Mouse (Mus musculus) embryonic fibroblast, embryonic 13.5 days (primary cell): ENCODE results near the gene Srgap2. TPM values are rescaled to one million over a fixed set of nuclear protein-coding genes. Genes with fewer than 3 reads are reported as not detected.

ENCODE experiments used
- H3K27ac ChIP-seq: 2 replicates; pipeline ENCODE4 v1.5.1; 2012; ENCODE audit warnings: low read length, control low read depth, inconsistent platforms; ENCODE audit not compliant: insufficient read depth
- H3K4me1 ChIP-seq: 2 replicates; pipeline ENCODE4 v1.6.1; 2011; ENCODE audit warnings: low read length; ENCODE audit not compliant: control insufficient read depth, insufficient read depth
- H3K4me3 ChIP-seq: 2 replicates; pipeline ENCODE4 v1.5.1; 2011; ENCODE audit warnings: mild to moderate bottlenecking, control low read depth, low read length; ENCODE audit not compliant: insufficient read depth
- CTCF ChIP-seq: IDR thresholded peaks from 2 replicates; pipeline ENCODE4 v1.5.1; 2011; ENCODE audit warnings: mild to moderate bottlenecking, control low read depth, low read length, moderate library complexity, borderline replicate concordance; ENCODE audit not compliant: insufficient read depth
- POLR2A ChIP-seq: IDR thresholded peaks from 2 replicates; pipeline ENCODE4 v1.6.1; 2011; ENCODE audit warnings: low read depth, mild to moderate bottlenecking, control low read depth, low read length, moderate library complexity
- polyA plus RNA-seq: library from polyadenylated mRNA; stranded (reverse); fragments of >200 nt; gene quantifications from 2 replicates; pipeline ENCODE4 v1.2.4, GENCODE M21; 2011; ENCODE audit warnings: low read depth; ENCODE audit not compliant: missing spikeins, insufficient read length

Gene Srgap2
- polyA plus RNA-seq, 1 experiment: 66.6 TPM

DNA sequence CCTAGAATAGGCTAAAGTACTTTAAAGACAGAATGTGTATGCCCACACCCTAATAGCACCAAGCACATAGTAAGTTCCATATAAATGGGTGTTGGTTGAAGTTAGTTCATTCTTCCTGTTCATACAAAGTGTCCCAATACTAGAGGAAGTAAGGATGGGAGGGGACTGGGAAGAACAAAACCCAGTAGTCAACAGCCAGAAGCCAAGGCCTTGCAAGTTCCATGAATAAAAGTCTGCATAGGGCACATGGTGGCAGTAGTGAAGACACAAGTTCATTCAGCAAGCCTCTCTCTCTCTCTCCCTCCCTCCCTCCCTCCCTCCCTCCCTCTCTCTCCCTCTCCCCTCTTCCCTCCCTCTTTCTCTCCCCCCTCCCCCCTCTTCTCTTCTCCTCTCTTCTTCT lies 16.0 kb downstream of the Srgap2 start:
- TF ChIP-seq CTCF: no peak
- TF ChIP-seq POLR2A: no peak
- Histone ChIP-seq H3K27ac (peak overlapping the region; percentile 86), H3K4me3 (no peak overlapping the region), H3K4me1 (peaks cover 14% of the 10 kb centered on the region)

DNA sequence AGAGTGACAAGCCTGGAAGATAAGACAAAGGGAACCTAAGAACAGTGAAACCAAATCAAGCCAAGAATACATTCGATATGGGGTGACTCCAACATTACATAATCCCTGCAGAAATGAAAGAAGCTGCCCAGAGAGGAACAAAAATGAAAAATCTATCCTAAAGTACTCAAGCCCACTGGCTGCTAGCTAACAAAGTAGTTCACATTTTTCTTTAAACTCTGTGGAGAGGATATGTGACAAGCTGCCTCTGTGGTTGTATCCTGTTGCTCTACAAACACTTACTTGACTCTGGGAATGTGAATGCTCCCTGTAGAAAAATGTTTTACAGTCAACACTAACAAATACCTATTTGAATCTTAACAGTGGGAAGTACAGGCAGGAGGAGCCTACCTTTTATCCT lies 25.5 kb downstream of the Srgap2 start:
- peaks cover 12% of the 10 kb centered on the region for H3K4me1 ChIP-seq
- H3K27ac ChIP-seq: peak overlapping the region; percentile 0; the same call in 1 of the 2 replicates
- no peak overlapping the region for H3K4me3 ChIP-seq
- no peak for TF ChIP-seq CTCF
- no peak for TF ChIP-seq POLR2A

DNA sequence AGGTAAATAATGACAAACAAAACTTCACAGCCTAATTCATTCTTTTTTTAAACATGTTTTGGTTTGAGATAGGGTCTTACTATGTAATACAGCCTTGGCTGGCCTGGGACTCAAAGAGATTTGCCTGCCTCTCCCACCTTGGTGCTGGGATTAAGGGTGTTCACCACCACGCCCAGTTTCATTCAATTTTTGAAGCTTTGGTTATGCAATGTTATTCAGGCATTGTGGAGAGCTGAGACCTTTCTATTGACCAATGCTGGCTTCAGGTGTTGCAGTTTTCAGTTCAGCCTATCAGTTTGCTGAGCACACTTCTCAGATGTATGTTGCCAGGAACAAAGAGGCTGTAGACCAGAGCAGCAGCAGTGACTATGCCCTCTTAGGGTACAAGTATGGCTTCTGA lies 28.9 kb downstream of the Srgap2 start:
- H3K4me3 ChIP-seq: no peak overlapping the region
- peaks cover 11% of the 10 kb centered on the region for H3K4me1 ChIP-seq
- TF ChIP-seq POLR2A (no peak), CTCF (no peak)
- H3K27ac ChIP-seq: no peak overlapping the region

DNA sequence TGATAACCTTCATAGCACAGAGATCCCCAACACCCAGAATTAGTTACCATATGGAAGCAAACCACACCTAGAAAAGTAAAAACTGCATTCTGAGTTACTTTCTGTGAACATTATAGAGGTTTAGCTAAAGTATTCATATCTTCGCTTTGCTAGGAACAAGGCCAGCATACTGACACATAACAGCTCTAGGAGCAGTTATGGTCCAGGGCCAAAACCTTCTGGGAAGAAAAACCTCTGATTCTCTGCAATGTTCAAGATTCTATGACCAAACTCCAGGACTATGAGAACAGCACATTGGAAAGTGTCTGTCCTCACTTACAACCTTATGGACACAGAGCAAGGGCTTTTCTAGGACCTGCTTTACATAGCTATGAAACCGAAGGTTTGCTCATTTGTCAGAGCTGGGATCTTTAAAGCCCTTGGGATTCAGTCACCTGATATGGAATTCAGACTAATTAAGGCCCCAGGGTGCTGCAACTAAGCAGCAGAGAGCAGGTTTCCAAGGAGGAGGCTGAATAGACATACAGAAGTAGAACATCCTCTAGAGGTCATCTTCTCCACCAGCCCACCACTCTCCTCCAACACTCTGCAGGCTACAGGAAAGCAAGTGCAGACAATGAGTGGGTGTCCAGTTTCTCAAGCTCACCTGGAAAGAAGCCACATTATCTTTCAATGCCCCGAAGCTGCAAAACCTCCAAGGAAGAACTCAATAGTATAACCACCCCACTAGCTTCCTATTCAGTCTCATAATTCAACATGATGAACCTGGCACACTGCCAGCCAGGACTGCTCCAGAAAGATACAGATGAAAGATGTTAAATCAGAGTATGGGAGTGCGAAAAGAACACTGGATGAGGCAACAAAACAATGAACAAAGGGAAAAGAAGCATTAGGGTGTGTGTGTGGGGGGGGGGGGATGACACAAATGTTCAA lies 32.9 kb downstream of the Srgap2 start:
- TF ChIP-seq POLR2A (no peak), CTCF (no peak)
- H3K4me1 ChIP-seq: peaks cover 9% of the 10 kb centered on the region
- H3K27ac ChIP-seq: peak overlapping the region; percentile 47
- no peak overlapping the region for H3K4me3 ChIP-seq

DNA sequence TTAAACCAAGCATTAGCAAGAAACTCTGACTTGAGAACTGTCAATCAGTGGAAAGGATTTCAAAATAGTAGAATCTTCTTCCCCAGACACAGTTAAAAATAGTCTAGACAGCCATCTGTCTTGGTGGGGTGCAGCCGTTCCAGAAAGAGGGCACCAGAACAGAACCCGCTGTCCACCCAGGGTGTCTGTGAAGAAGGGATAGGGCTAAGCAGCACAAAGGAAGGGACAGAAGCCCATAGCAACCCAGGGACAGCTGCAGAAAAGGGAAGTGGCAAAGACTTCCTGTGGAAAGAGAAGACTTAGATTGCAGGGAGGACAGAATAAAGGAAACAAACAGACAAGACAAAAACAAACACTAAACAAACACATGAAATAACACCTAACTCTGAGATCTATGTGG lies 34.8 kb downstream of the Srgap2 start:
- Histone ChIP-seq H3K4me3 (no peak overlapping the region), H3K4me1 (peaks cover 9% of the 10 kb centered on the region), H3K27ac (no peak overlapping the region)
- no peak for TF ChIP-seq CTCF
- TF ChIP-seq POLR2A: no peak

DNA sequence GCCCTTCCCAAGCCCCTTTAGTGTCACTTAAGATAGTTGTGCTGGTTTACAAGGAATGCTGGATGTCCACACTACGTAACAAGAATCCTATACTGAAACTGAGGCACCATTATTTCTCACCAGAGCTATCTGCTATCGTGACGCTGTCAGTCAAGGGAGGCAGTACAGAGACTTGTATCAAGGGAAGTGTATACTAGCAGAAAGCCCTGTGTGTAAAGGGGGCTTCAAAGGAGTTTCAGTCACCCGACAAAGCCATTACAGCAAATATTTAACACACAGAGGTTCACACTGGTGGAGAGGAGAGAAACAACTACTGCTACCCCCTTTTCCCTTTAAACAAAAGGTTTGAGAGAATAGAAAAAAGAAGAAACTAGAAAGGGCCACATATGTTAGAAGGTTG lies 35.6 kb downstream of the Srgap2 start:
- no peak for TF ChIP-seq CTCF
- TF ChIP-seq POLR2A: no peak
- Histone ChIP-seq H3K4me1 (peaks cover 9% of the 10 kb centered on the region), H3K4me3 (no peak overlapping the region), H3K27ac (no peak overlapping the region)

DNA sequence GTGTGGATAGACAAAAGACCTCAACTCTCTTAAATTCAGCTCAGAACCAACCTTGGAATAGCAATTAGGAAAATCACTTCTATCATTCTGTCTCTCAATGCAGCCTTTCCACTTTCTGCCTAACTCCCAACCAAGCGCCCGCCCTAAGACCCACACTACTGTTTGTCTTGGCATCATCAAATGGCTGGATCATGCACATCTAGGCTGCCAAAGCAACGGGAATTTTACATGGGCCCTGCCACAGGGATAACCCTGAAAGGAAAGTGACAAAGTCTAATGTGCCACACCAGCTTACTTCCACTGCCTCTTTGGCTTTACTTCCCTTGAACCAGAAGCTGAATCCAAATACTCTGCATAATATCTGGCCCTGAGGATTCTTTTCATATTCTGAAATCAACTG lies 37.8 kb downstream of the Srgap2 start:
- TF ChIP-seq CTCF (no peak), POLR2A (no peak)
- no peak overlapping the region for H3K4me3 ChIP-seq
- H3K4me1 ChIP-seq: peaks cover 7% of the 10 kb centered on the region
- no peak overlapping the region for H3K27ac ChIP-seq

DNA sequence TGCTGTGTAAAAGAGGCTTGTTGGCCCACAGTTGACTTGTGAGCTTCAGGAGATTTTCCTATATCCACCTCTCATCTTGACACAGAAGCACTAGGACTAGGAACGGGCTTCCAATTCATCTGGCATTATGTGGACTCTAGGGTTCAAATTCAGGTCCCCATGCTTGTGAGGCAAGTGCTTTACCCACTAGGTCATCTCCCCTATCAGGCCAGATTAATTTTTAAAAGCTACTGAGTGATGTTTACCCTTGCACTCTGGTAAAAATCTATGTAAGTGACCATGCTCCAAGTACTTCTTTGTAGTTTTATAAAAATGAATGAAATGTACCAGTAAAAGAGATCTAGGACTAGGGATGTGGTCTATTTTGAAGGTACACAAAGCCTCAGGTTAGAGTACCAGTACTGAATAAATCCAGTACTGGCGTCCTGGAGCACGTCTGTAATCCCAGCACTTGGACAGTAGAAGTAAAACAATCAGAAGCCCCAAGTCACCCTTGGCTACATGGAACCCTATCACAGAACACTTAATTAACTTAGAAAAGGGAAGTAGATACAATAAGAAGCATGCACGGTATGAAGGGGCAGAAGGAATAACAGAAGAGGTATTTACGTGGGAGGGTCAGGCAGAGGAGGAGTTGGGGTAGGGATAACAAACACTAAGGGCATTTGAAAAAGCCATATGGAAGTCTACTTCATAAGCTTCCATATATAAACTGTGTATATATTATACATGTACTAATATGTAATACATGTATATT lies 40.9 kb downstream of the Srgap2 start:
- peaks cover 3% of the 10 kb centered on the region; the same call in 1 of the 2 replicates for H3K4me1 ChIP-seq
- no peak overlapping the region for H3K27ac ChIP-seq
- H3K4me3 ChIP-seq: no peak overlapping the region
- TF ChIP-seq POLR2A (no peak), CTCF (no peak)

DNA sequence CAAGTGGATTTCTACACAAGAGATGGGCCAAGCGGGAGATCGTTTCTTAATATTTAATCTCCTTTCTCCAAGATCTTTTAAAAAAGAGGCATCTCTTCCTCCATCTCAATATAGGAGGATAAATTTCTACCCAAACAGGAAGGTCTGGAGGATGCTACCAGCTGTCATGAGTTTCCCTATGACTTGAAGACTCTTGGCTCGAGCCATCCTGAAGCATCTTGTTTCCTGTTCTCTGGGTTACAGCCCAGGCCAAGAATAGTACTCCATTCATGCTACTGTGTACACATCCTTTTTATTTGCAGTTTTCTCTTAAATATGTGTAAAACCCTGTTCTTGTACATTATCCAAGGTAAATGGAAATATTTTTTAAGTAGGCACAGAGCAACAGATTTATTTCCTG lies 44.9 kb downstream of the Srgap2 start:
- Histone ChIP-seq H3K27ac (no peak overlapping the region), H3K4me3 (no peak overlapping the region), H3K4me1 (0 out of 2 replicates have a peak, but pooled peaks cover 3% of the 10 kb centered on the region)
- TF ChIP-seq CTCF (no peak), POLR2A (no peak)

DNA sequence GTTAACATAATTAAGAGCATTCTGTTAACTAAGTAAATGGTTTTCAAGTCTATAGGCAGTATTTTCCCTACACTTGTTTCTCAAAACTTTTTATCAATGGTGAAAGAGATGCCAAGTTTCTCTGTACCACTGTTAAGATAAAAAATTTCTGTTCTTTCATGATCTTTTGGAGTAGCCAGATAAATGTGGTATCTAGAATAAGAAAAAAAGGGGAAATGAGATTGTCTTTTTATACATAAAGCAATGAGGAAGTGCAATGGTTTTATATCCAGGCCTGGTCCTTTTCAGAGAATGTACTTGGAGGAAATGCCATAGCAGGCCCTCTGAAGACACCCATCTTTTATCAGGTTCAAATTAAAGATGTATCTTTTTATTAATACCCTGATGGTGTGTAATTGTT lies 45.8 kb downstream of the Srgap2 start:
- 0 out of 2 replicates have a peak, but pooled peaks cover 3% of the 10 kb centered on the region for H3K4me1 ChIP-seq
- no peak overlapping the region for H3K4me3 ChIP-seq
- TF ChIP-seq POLR2A (no peak), CTCF (no peak)
- H3K27ac ChIP-seq: no peak overlapping the region
